Mouse (Mus musculus): ENCODE data around the gene Ldb2. TPM values are rescaled to one million over a fixed set of nuclear protein-coding genes. Genes with fewer than 3 reads are reported as not detected.

The Ldb2 gene
- total and polyA plus RNA-seq, 3 experiments = 0.16 TPM; not detected in 2

- DNase-seq (ENCODE audit: low spot score) (no peak), ATAC-seq (ENCODE audit: extremely low read depth, insufficient number of reproducible peaks, low FRiP score, poor library complexity, severe bottlenecking) (no peak)
- no peaks in the 10 kb centered on the region for H3K36me3 ChIP-seq (replicated peaks)
- TF ChIP-seq GATA2 (IDR thresholded peaks at IDR 0.05; ENCODE audit: borderline replicate concordance, low read depth, low read length) (no peak), CTCF (IDR thresholded peaks at IDR 0.05; ENCODE audit: low read depth, low read length) (no peak), POLR2AphosphoS5 (IDR thresholded peaks at IDR 0.05; ENCODE audit: insufficient replicate concordance, low read depth, low read length) (no peak), GATA1 (IDR thresholded peaks at IDR 0.05; ENCODE audit: borderline replicate concordance, low read length) (no peak), TAL1 (conservative IDR thresholded peaks at IDR 0.05; ENCODE audit: low read depth, low read length) (no peak)
- H3K4me3 ChIP-seq (ENCODE audit: low read depth, low read length) = no peak overlapping the region
- H3K4me1 ChIP-seq (ENCODE audit: insufficient read depth, low read depth, low read length) = peaks cover 2% of the 10 kb centered on the region; the same call in 1 of the 2 replicates
- H3K27me3 ChIP-seq (ENCODE audit: insufficient read depth, low read length) = no peaks in the 10 kb centered on the region; the same call in 1 of the 2 replicates
- H3K9me3 ChIP-seq (replicated peaks) = no peaks in the 10 kb centered on the region
Measured at GRCm38 (mm10) chr5:44465238-44465637, 334.2 kb downstream of the Ldb2 start.

All from G1E (cell line).